Mouse (Mus musculus) CD4-positive, CD25-positive, alpha-beta regulatory T cell, adult 2 months (primary cell): ENCODE measurements around the gene Gm6526.
"Not testable (repeated sequence)": the region's sequence is repeated elsewhere in the genome, so short reads cannot be mapped to it uniquely, and the experiment has no call there.

Source experiments
- DNase-seq: peaks from one replicate; pipeline ENCODE4 v3.0.0-alpha.2; 2012; ENCODE audit warnings: low read depth, low spot score

The Gm6526 gene

GRCm38 (mm10) chr14:43747566-43747965, at the start of gene Gm6526:
Gene Gm6526, plus strand, starts transcription at chr14:43747866.
- not testable (repeated sequence) for DNase-seq

- DNase-seq, result not testable (repeated sequence)
Measured at GRCm38 (mm10) chr14:43727385-43727784, 20.3 kb upstream of the Gm6526 start, which contains the start of gene Gm16506. Gene Gm16506, minus strand, starts transcription at chr14:43727485.

- DNase-seq, result not testable (repeated sequence)
Measured at GRCm38 (mm10) chr14:43784645-43785044, 37.0 kb downstream of the Gm6526 start, which contains the start of gene Gm8180. Gene Gm8180, minus strand, starts transcription at chr14:43784745.

- DNase-seq, result not testable (repeated sequence)
Measured at GRCm38 (mm10) chr14:43793811-43794210, 46.1 kb downstream of the Gm6526 start.

GRCm38 (mm10) chr14:43796069-43796904, 48.6 kb downstream of the Gm6526 start:
- DNase-seq, result no peak

- DNase-seq, result not testable (repeated sequence)
Measured at GRCm38 (mm10) chr14:43796905-43797470, 49.3 kb downstream of the Gm6526 start.

GRCm38 (mm10) chr14:43804435-43804834, 56.8 kb downstream of the Gm6526 start:
- not testable (repeated sequence) for DNase-seq
